Mouse (Mus musculus) liver, embryonic 16.5 days (tissue): ENCODE results near the gene Syt9. TPM values are rescaled to one million over a fixed set of nuclear protein-coding genes. Genes with fewer than 3 reads are reported as not detected.

Source experiments
- ATAC-seq: fragments of 200-750 bp; cut with Nextera tagmentation; 2 replicates; pipeline ENCODE4 v1.8.0; 2017; ENCODE audit warnings: low read depth, mild to moderate bottlenecking, moderate number of reproducible peaks, moderate library complexity
- H3K27ac ChIP-seq: fragments of 300-500 bp; sonication (generic); 2 replicates; pipeline ENCODE4 v1.5.1; 2014; ENCODE audit warnings: mild to moderate bottlenecking, low read length
- H3K27me3 ChIP-seq: fragments of 300-500 bp; sonication (generic); 2 replicates; pipeline ENCODE4 v1.6.1; 2014; ENCODE audit warnings: low read depth, low read length, mixed read lengths; ENCODE audit not compliant: control insufficient read depth, insufficient read depth
- H3K36me3 ChIP-seq: fragments of 300-500 bp; sonication (generic); 2 replicates; pipeline ENCODE4 v1.6.1; 2014; ENCODE audit warnings: mild to moderate bottlenecking; ENCODE audit not compliant: control insufficient read depth, insufficient read depth
- H3K4me1 ChIP-seq: fragments of 300-500 bp; sonication (generic); 2 replicates; pipeline ENCODE4 v1.6.1; 2014; ENCODE audit warnings: low read depth, low read length, mixed read lengths; ENCODE audit not compliant: control insufficient read depth
- H3K4me2 ChIP-seq: fragments of 300-500 bp; sonication (generic); 2 replicates; pipeline ENCODE4 v1.6.1; 2014; ENCODE audit warnings: low read depth, low read length, mixed read lengths
- H3K4me3 ChIP-seq: fragments of 300-500 bp; sonication (generic); 2 replicates; pipeline ENCODE4 v1.5.1; 2014; ENCODE audit warnings: low read depth, mild to moderate bottlenecking, low read length
- H3K9ac ChIP-seq: fragments of 300-500 bp; sonication (generic); 2 replicates; pipeline ENCODE4 v1.6.1; 2014; ENCODE audit warnings: low read depth, low read length
- H3K9me3 ChIP-seq: fragments of 300-500 bp; sonication (generic); replicated peaks from 2 replicates; pipeline ENCODE4 v1.6.1; 2016; ENCODE audit warnings: low read length; ENCODE audit not compliant: control insufficient read depth
- WGBS: fragments of 180-500 bp; shearing (Covaris S2); extraction: QIAGEN DNeasy Blood & Tissue Kit; methylation state at CpG from one replicate; pipeline ENCODE4 v1.1.7; 2014; ENCODE audit not compliant: insufficient replicate concordance; 5-methylcytosine and 5-hydroxymethylcytosine counted together
- polyA plus RNA-seq: library from polyadenylated mRNA; unstranded; fragments of >200 nt; fragmentation: Nextera tagmentation; extraction: Ambion mirVana; gene quantifications from 2 replicates; pipeline ENCODE4 v1.2.1, GENCODE M21; 2015

The Syt9 gene
- polyA plus RNA-seq, 1 experiment from 2014 or later = 0.13 TPM

DNA sequence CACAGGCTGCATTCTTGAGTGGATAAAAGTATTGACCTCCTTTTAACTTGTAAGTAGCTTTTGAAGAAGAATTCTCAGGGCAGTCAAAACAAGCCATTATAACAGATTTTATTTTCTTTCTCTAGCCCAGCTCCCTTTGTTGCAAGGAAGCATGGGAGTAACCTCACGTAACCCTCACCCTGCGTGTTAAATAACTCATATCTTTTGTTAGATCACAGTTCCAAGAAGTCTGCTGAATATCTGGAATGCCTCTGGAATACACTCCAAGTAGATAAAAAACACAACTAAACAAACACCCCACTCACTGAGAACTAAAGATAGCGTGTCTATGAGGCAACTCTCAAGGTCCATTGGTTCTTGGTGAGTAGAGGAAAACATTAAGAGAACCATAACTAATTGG is 203.7 kb downstream of the Syt9 start:
- Histone ChIP-seq H3K4me1 (no peaks in the 10 kb centered on the region), H3K9me3 (no peaks in the 10 kb centered on the region), H3K4me2 (no peak overlapping the region), H3K27ac (no peak overlapping the region), H3K4me3 (no peak overlapping the region), H3K27me3 (no peaks in the 10 kb centered on the region), H3K9ac (no peak overlapping the region), H3K36me3 (no peaks in the 10 kb centered on the region)
- no peak for ATAC-seq
- WGBS = 62% methylated on average over 3 of the region's 3 CpGs

DNA sequence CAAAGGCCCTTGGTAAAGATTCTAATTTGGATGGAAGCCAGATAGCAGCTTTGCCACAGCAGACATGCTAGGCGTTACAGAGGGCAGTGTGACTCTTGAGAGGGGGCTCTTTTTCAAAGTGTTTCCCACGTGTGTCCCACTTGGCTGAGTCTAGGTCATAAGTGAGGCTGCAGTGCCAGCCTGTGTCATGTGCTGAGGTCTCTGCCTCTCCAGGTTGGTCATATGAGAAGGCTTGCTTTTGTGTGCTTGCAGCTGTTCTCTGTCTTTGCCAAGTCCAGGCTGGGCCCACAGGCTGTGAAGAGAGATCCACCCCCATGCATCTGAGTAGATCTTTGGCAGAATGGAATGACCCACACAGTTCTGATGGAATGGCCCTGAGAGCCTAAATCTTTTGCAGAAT is 222.1 kb downstream of the Syt9 start:
- no peak for ATAC-seq
- H3K4me1 ChIP-seq = no peaks in the 10 kb centered on the region; the same call in 1 of the 2 replicates
- no peak overlapping the region for H3K27ac ChIP-seq
- no peak overlapping the region for H3K4me2 ChIP-seq
- H3K36me3 ChIP-seq = no peaks in the 10 kb centered on the region
- 55% methylated on average over 2 of the region's 2 CpGs for WGBS
- no peak overlapping the region for H3K9ac ChIP-seq
- no peak overlapping the region for H3K4me3 ChIP-seq
- H3K27me3 ChIP-seq = no peaks in the 10 kb centered on the region
- H3K9me3 ChIP-seq = no peaks in the 10 kb centered on the region

DNA sequence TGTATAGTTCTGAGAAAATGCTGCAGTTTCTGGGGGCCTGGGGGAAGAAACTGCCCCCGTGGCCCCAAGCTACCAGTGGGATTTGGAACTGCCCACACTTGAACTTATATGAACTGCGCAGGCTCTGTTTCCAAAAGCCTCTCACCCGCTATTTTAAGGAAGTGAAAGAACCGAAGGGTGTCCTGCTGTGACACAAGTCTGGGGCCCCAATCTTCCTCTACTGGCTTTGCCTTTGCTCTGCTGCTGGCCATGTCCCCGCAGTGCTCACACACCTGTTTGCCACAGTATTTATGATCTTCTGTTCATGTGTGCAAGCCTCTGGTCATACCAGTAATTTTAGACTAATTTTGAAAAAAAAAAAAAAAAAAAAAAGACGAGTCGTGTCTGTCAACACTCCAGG is 223.4 kb downstream of the Syt9 start:
- 10% methylated on average over 7 of the region's 7 CpGs for WGBS
- ATAC-seq = no peak
- H3K4me3 ChIP-seq = peak overlapping the region; percentile 62; the same call in 1 of the 2 replicates

DNA sequence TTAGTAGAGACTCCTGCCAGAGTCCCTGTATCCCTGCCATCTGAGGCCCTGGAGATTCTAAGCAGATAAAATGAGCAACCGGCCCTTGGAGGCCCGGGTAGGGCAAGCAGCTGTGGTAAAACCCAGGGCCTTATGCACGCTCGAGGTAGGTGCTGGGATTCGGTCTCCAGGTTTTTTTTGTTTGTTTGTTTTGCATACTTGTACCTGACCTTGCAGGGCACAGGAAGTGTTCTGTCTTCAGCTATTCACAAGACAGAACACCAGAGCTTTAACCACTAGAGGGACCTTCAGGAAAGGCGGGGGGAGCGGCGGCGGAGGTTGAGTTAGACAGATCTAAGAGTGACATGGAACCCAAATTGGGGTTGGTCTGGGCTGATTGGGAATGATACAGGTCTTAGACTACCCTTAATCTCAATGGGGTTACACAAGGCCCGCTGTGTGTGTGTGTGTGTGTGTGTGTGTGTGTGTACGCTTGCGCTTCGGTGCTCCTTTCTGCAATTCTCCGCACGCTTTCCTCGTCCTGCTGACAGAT is 223.9 kb downstream of the Syt9 start:
- Histone ChIP-seq H3K4me2 (peak overlapping the region; percentile 70), H3K27me3 (no peaks in the 10 kb centered on the region), H3K4me1 (no peaks in the 10 kb centered on the region; the same call in 1 of the 2 replicates), H3K4me3 (peak overlapping the region; percentile 62), H3K9me3 (no peaks in the 10 kb centered on the region), H3K9ac (peak overlapping the region; percentile 43; the same call in 1 of the 2 replicates), H3K27ac (peak overlapping the region; percentile 79), H3K36me3 (no peaks in the 10 kb centered on the region)
- ATAC-seq = peak; percentile 53
- 0% methylated on average over 16 of the region's 16 CpGs for whole genome bisulfite sequencing

More for the DNA sequence above, 223.4 kb downstream of the Syt9 start:
- Histone ChIP-seq H3K36me3 (no peaks in the 10 kb centered on the region), H3K9ac (no peak overlapping the region), H3K4me2 (peak overlapping the region; percentile 70), H3K27me3 (no peaks in the 10 kb centered on the region), H3K9me3 (no peaks in the 10 kb centered on the region), H3K27ac (peak overlapping the region; percentile 79), H3K4me1 (no peaks in the 10 kb centered on the region; the same call in 1 of the 2 replicates)

DNA sequence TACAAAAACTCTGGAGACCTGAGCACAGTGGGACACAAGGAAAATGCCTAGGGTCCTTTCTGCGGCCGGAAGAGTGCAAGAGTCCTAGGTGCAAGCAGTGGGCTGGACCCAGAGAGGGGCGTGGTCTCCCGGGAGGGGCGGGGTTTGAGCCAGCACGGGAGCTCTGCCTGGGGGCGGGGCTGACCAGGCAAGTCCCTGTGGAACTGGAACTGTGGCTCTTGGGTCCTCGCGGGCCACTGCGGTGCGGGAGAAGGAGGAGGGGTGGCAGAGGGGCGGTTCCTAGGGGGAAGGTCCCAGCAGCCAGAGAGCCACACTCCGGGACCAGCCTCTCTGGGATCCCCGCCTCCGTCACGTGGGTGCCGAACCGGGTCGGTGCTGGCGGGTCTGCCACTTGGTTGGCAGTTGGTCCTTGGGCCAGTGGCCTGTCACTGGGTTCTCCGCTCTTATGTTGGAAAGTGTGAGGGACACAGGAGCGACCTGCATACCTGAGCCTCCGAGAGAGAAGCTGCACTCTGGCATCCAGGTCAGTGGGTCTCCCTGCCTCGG is 224.4 kb downstream of the Syt9 start, which contains the start of gene Ppfibp2:
TSS of gene Ppfibp2 (plus strand) at position 351 of the 546 bp plus-strand sequence.
- Histone ChIP-seq H3K4me3 (peak within 1 kb of the TSS; percentile 62), H3K9me3 (no peaks in the 10 kb centered on the region), H3K27me3 (no peaks in the 10 kb centered on the region), H3K27ac (peak within 1 kb of the TSS; percentile 79), H3K4me1 (no peaks in the 10 kb centered on the region; the same call in 1 of the 2 replicates), H3K9ac (peak within 1 kb of the TSS; percentile 43), H3K4me2 (peak within 1 kb of the TSS; percentile 70), H3K36me3 (no peaks in the 10 kb centered on the region)
- WGBS = under 1% methylated on average over 24 of the region's 24 CpGs
- peak; percentile 92 for ATAC-seq

DNA sequence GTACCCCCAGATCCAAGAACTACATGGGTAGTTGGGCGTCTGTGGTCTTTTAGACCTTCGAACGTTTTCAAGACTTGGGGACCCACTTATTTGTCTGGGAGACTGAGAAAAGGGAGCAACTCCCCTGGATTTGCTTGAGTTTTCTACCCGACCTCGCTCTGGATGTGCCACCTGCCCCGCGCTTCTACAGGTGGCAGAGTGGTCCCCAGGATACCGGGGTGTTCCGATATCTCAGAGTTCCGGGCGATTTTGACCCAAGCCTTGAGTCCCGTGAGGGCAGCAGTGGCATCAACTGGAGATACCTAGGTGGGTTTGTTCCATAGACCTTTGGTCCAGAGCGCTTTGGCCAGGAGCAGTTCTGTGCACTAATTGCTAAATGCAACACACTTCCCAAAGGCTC is 224.9 kb downstream of the Syt9 start:
- no peaks in the 10 kb centered on the region for H3K36me3 ChIP-seq
- H3K27ac ChIP-seq = peak overlapping the region; percentile 37
- H3K27me3 ChIP-seq = no peaks in the 10 kb centered on the region
- H3K4me3 ChIP-seq = peak overlapping the region; percentile 62
- H3K9me3 ChIP-seq = no peaks in the 10 kb centered on the region
- ATAC-seq = no peak
- H3K4me1 ChIP-seq = no peaks in the 10 kb centered on the region; the same call in 1 of the 2 replicates
- peak overlapping the region; percentile 39 for H3K9ac ChIP-seq
- WGBS = 13% methylated on average over 13 of the region's 13 CpGs
- peak overlapping the region; percentile 70 for H3K4me2 ChIP-seq

DNA sequence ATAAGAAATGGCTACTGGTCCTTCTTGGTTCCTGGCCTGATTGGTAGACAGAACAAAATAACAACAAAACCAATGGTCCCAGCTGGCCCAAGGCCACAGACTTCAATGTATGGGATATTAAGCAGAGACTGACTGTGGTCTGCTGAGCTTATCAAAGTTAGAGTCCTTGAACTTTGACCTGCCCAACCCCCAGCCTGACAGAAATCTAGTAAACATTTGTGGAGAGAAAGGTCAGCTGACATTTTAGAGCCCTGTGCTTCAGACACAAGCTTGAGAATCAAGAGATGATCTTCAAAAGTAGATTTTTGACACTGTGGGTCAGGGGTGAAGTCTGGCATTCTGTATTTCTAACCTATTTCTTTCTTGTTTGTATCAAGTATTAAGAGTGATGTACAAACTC is 226.2 kb downstream of the Syt9 start:
- H3K4me3 ChIP-seq = peak overlapping the region; percentile 6; the same call in 1 of the 2 replicates
- peak overlapping the region; percentile 42 for H3K27ac ChIP-seq
- no peak for ATAC-seq
- H3K27me3 ChIP-seq = no peaks in the 10 kb centered on the region
- no peaks in the 10 kb centered on the region for H3K9me3 ChIP-seq
- H3K9ac ChIP-seq = no peak overlapping the region
- no peaks in the 10 kb centered on the region; the same call in 1 of the 2 replicates for H3K4me1 ChIP-seq
- H3K4me2 ChIP-seq = peak overlapping the region; percentile 36; the same call in 1 of the 2 replicates
- no peaks in the 10 kb centered on the region for H3K36me3 ChIP-seq

DNA sequence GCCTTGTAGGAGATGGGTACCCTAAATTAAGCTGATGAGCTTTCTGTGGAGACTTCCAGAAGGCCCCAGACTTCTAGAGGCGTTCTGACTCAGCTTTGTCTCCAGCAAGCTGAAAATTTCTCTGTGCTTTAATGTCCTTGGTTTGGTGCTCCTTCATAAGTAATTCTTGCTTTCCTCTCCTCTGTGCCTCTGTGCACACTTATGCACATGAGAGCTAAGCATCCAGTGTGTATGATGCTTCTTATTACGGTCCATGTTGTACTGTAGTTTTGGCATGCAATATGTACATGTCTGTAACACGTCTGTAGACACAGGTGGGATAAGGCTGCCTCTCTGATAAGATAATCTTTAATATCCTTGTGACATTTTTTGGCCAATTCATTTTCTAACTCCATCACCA is 227.4 kb downstream of the Syt9 start:
- H3K9ac ChIP-seq = no peak overlapping the region
- no peaks in the 10 kb centered on the region for H3K36me3 ChIP-seq

More for the DNA sequence above, 227.4 kb downstream of the Syt9 start:
- WGBS = 64% methylated on average over 3 of the region's 3 CpGs
- no peak overlapping the region for H3K4me3 ChIP-seq
- H3K27ac ChIP-seq = no peak overlapping the region
- H3K4me2 ChIP-seq = no peak overlapping the region
- H3K9me3 ChIP-seq = no peaks in the 10 kb centered on the region
- H3K27me3 ChIP-seq = no peaks in the 10 kb centered on the region
- ATAC-seq = no peak
- no peaks in the 10 kb centered on the region; the same call in 1 of the 2 replicates for H3K4me1 ChIP-seq
